Mouse (Mus musculus) intestine, embryonic 16.5 days (tissue): ENCODE measurements around the gene Rnf225. TPM values are rescaled to one million over a fixed set of nuclear protein-coding genes. Genes with fewer than 3 reads are reported as not detected.
"Not testable (repeated sequence)": the region's sequence is repeated elsewhere in the genome, so short reads cannot be mapped to it uniquely, and the experiment has no call there.

Experiments
- ATAC-seq: fragments of 200-750 bp; cut with Nextera tagmentation; 2 replicates; pipeline ENCODE4 v1.8.0; 2017; ENCODE audit warnings: moderate TSS enrichment, moderate library complexity
- H3K27ac ChIP-seq: fragments of 300-500 bp; sonication (generic); 2 replicates; pipeline ENCODE4 v1.5.1; 2014; ENCODE audit warnings: mild to moderate bottlenecking, low read length
- H3K27me3 ChIP-seq: fragments of 300-500 bp; sonication (generic); replicated peaks from 2 replicates; pipeline ENCODE4 v1.6.1; 2014; ENCODE audit warnings: low read length, control low read depth, mixed read lengths; ENCODE audit not compliant: control insufficient read depth, insufficient read depth
- H3K36me3 ChIP-seq: fragments of 300-500 bp; sonication (generic); 2 replicates; pipeline ENCODE4 v1.6.1; 2014; ENCODE audit warnings: low read length, control low read depth; ENCODE audit not compliant: control insufficient read depth, insufficient read depth
- H3K4me1 ChIP-seq: fragments of 300-500 bp; sonication (generic); 2 replicates; pipeline ENCODE4 v1.6.1; 2014; ENCODE audit warnings: low read length, control low read depth, mixed read lengths; ENCODE audit not compliant: control insufficient read depth, insufficient read depth
- H3K4me2 ChIP-seq: fragments of 300-500 bp; sonication (generic); 2 replicates; pipeline ENCODE4 v1.6.1; 2014; ENCODE audit warnings: low read depth, low read length, control low read depth
- H3K4me3 ChIP-seq: fragments of 300-500 bp; sonication (generic); 2 replicates; pipeline ENCODE4 v1.5.1; 2014; ENCODE audit warnings: mild to moderate bottlenecking, low read length
- H3K9ac ChIP-seq: fragments of 300-500 bp; sonication (generic); 2 replicates; pipeline ENCODE4 v1.6.1; 2014; ENCODE audit warnings: low read depth, low read length
- H3K9me3 ChIP-seq: fragments of 300-500 bp; sonication (generic); 2 replicates; pipeline ENCODE4 v1.6.1; 2016; ENCODE audit warnings: low read length, control low read depth; ENCODE audit not compliant: control insufficient read depth
- WGBS: fragments of 180-500 bp; shearing (Covaris S2); extraction: QIAGEN DNeasy Blood & Tissue Kit; methylation state at CpG from one replicate; pipeline ENCODE4 v1.1.7; 2014; 5-methylcytosine and 5-hydroxymethylcytosine counted together
- polyA plus RNA-seq: library from polyadenylated mRNA; unstranded; fragments of >200 nt; fragmentation: Nextera tagmentation; extraction: Ambion mirVana; gene quantifications from 2 replicates; pipeline ENCODE4 v1.2.1, GENCODE M21; 2015

Rnf225 gene
- polyA plus RNA-seq, 1 experiment from 2014 or later, result 0.27 TPM

GRCm38 (mm10) chr7:12897655-12898410, 29.4 kb upstream of the Rnf225 start, which contains the start of gene Zscan22:
Gene Zscan22 (plus strand): TSS chr7:12897815.
- Histone ChIP-seq H3K4me1 (peaks cover 6% of the 10 kb centered on the region), H3K9ac (peak within 1 kb of the TSS; percentile 79), H3K4me3 (peak within 1 kb of the TSS; percentile 73), H3K36me3 (no peaks in the 10 kb centered on the region; the same call in 1 of the 2 replicates), H3K4me2 (peak within 1 kb of the TSS; percentile 58), H3K27ac (peak within 1 kb of the TSS; percentile 37; the same call in 1 of the 2 replicates), H3K27me3 (no peaks in the 10 kb centered on the region), H3K9me3 (no peaks in the 10 kb centered on the region)
- peak; percentile 100 for ATAC-seq
- 6% methylated on average over 36 of the region's 36 CpGs for WGBS

DNA sequence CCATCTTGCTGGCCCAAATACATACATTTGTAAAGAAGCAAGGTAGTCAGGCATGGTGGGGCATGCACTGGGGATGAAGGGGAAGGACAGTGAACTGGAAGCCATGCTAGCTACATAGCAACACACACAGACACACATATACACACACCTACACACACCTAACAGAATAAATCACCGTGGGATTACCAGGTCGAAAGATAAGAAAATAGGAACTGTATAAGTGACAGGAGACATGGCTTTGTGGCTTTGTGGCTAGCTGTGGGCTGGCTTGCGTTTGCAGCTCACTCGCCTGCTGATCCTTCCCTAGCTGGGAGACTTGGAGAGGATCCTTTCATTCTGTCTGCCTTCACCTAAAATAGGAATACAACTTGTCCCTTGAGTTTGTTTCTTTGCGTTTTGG, 25.7 kb upstream of the Rnf225 start:
- ATAC-seq, result no peak
- H3K4me2 ChIP-seq, result no peak overlapping the region
- no peak overlapping the region for H3K9ac ChIP-seq
- no peaks in the 10 kb centered on the region for H3K9me3 ChIP-seq
- no peaks in the 10 kb centered on the region for H3K27me3 ChIP-seq
- H3K4me1 ChIP-seq, result peaks cover 6% of the 10 kb centered on the region
- 87% methylated on average over 5 of the region's 5 CpGs for WGBS
- H3K4me3 ChIP-seq, result no peak overlapping the region
- peaks cover 6% of the 10 kb centered on the region; the same call in 1 of the 2 replicates for H3K36me3 ChIP-seq
- H3K27ac ChIP-seq, result no peak overlapping the region

DNA sequence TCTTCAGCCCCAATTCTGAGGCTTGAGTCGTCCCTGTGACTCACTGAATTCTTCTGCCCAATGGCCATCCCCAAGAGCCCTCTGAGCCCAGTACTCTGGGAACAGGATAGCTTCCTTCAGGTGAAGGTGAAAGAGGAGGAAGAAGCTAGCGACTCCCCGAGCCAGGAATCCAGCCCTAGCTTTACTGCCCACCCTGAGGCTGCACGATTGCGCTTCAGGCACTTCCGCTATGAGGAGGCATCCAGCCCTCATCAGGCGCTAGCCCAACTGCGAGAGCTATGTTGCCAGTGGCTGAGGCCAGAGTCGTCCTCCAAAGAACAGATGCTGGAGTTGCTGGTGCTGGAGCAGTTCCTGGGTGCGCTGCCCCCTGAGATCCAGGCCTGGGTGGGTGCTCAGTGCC, 23.6 kb upstream of the Rnf225 start:
- Histone ChIP-seq H3K9ac (0 out of 2 replicates have a peak overlapping the region, but pooled peaks have one; percentile 1), H3K9me3 (no peaks in the 10 kb centered on the region), H3K4me2 (no peak overlapping the region), H3K4me1 (peaks cover 3% of the 10 kb centered on the region), H3K27me3 (no peaks in the 10 kb centered on the region), H3K36me3 (peaks cover 9% of the 10 kb centered on the region; the same call in 1 of the 2 replicates), H3K4me3 (no peak overlapping the region), H3K27ac (no peak overlapping the region)
- WGBS, result 57% methylated on average over 10 of the region's 10 CpGs
- ATAC-seq, result no peak

DNA sequence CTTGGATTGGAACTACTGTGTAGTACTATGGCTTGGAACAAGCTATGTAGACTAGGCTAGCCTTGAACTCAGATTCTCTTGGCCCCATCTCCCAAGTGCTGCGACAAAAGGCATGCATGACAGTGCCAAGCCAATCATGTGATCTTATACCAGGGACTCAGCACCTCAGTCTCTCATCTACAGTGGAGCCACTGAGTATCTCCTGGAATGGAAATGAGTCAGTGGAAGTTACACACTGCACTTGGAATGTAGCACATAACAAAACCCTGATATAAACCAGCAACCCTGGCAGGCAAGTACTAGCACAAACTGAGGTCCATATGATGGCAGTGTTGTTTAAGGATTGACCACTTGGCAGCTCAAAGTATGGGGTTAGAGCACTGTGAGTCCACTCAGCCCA, 22.1 kb upstream of the Rnf225 start:
- H3K27me3 ChIP-seq, result no peaks in the 10 kb centered on the region
- H3K27ac ChIP-seq, result no peak overlapping the region
- 94% methylated on average over 1 of the region's 1 CpGs for WGBS
- H3K4me2 ChIP-seq, result no peak overlapping the region
- H3K36me3 ChIP-seq, result peaks cover 9% of the 10 kb centered on the region; the same call in 1 of the 2 replicates
- no peaks in the 10 kb centered on the region for H3K9me3 ChIP-seq
- H3K9ac ChIP-seq, result no peak overlapping the region
- no peak for ATAC-seq
- peaks cover 4% of the 10 kb centered on the region for H3K4me1 ChIP-seq
- no peak overlapping the region for H3K4me3 ChIP-seq

DNA sequence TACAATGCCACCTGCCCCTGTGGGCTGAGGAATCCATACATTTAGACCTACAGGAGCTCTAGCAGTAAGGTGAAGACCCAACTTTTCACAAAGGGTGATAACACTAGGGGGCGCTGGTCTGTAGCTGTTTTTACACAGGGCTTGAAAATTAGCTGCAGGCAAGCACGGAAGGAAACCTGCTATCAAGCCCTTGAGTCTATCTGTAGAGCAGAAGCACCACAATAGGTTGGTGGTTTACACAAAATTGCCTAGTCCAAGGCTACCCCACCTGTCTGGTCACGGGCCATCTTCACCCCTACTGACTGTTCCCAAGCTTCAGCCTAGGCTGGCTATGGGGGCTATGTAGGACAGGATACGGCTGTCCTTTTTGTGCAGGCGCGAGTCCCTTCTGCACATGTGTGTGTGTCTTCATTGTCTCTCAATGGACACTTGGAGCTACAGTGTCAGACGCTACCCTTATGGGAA, 17.7 kb upstream of the Rnf225 start:
- peaks cover 6% of the 10 kb centered on the region; the same call in 1 of the 2 replicates for H3K36me3 ChIP-seq
- no peaks in the 10 kb centered on the region for H3K9me3 ChIP-seq
- peak overlapping the region; percentile 70 for H3K4me2 ChIP-seq
- H3K4me3 ChIP-seq, result peak overlapping the region; percentile 56
- H3K27me3 ChIP-seq, result no peaks in the 10 kb centered on the region
- peak overlapping the region; percentile 88 for H3K27ac ChIP-seq
- peak overlapping the region; percentile 79; the same call in 1 of the 2 replicates for H3K9ac ChIP-seq
- H3K4me1 ChIP-seq, result peaks cover 4% of the 10 kb centered on the region
- WGBS, result 47% methylated on average over 7 of the region's 7 CpGs
- ATAC-seq, result peak; percentile 51

GRCm38 (mm10) chr7:12910181-12910668, 17.0 kb upstream of the Rnf225 start:
- 5% methylated on average over 19 of the region's 19 CpGs for WGBS

DNA sequence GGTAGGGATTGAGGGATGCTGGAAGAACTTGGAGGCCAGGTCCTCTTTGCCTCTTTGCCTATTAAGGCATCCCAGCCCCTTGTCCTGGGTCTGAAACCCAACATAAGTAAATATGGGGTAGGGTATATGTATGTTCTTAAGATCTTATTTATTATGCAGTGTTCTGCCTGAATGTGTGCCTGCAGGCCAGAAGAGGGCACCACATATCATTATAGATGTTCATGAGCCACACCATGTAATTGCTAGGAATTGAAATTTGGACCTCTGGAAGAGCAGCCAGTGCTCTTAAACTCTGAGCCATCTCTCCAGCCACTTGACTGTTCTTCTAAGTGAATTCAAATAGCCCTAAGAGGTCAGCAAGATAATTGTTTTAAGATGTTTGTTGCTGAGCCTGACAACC, 13.7 kb upstream of the Rnf225 start:
- Histone ChIP-seq H3K4me1 (peaks cover 4% of the 10 kb centered on the region), H3K9me3 (no peaks in the 10 kb centered on the region), H3K27me3 (no peaks in the 10 kb centered on the region), H3K27ac (no peak overlapping the region), H3K9ac (no peak overlapping the region), H3K4me2 (no peak overlapping the region), H3K36me3 (no peaks in the 10 kb centered on the region), H3K4me3 (no peak overlapping the region)
- ATAC-seq, result no peak

More at GRCm38 (mm10) chr7:12910181-12910668, 17.0 kb upstream of the Rnf225 start:
- Histone ChIP-seq H3K27ac (peak overlapping the region; percentile 88), H3K4me3 (peak overlapping the region; percentile 56), H3K9ac (peak overlapping the region; percentile 79), H3K9me3 (no peaks in the 10 kb centered on the region), H3K4me2 (peak overlapping the region; percentile 70), H3K36me3 (peaks cover 6% of the 10 kb centered on the region; the same call in 1 of the 2 replicates), H3K4me1 (peaks cover 4% of the 10 kb centered on the region), H3K27me3 (no peaks in the 10 kb centered on the region)
- peak; percentile 90 for ATAC-seq

- not testable (repeated sequence) for H3K9ac ChIP-seq, H3K27ac ChIP-seq, H3K4me3 ChIP-seq, H3K4me2 ChIP-seq, ATAC-seq, H3K27me3 ChIP-seq, H3K9me3 ChIP-seq
- WGBS, result 74% methylated on average over 7 of the region's 8 CpGs
- H3K36me3 ChIP-seq, result peaks cover 18% of the 10 kb centered on the region
- H3K4me1 ChIP-seq, result peaks cover 15% of the 10 kb centered on the region
Observed at GRCm38 (mm10) chr7:12920495-12920894, 6.7 kb upstream of the Rnf225 start.

DNA sequence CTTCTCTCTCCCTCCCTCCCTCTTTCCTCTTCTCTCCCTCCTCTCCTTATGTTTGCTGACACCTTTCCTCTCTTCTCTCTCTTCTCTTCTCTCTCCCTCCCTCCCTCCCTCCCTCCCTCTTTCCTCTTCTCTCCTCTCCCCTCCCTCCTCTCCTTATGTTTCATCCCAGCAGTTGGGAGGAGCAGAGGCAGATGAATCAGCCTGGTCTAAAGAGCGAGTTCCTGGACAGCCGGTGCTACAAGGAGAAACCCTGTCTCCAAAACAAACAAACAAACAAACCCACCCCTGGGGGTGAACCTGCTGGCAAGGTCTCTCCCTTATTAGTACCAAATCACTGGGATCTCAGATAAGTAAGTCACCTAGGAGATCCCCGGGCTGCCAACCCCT, 5.9 kb upstream of the Rnf225 start:
- Histone ChIP-seq H3K9me3 (no peaks in the 10 kb centered on the region), H3K4me3 (peak overlapping the region; percentile 70), H3K27ac (peak overlapping the region; percentile 96), H3K4me1 (peaks cover 15% of the 10 kb centered on the region), H3K9ac (peak overlapping the region; percentile 85), H3K36me3 (peaks cover 26% of the 10 kb centered on the region), H3K4me2 (peak overlapping the region; percentile 84), H3K27me3 (no peaks in the 10 kb centered on the region)
- WGBS, result 0% methylated on average over 3 of the region's 3 CpGs
- peak; percentile 25 for ATAC-seq
